Mouse (Mus musculus) splenic B cell, adult 2 months (primary cell): ENCODE measurements at regions not wholly inside any gene's neighbourhood (a gene's known extent, or its start where the extent isn't known, plus 50 kb on each side); places are given as distances from the start of the nearest gene placed in this dataset.
"Not testable (repeated sequence)": the region's sequence is repeated elsewhere in the genome, so short reads cannot be mapped to it uniquely, and the experiment has no call there.

Source experiments
- DNase-seq: peaks from one replicate; pipeline ENCODE4 v3.0.0-alpha.2; 2011; ENCODE audit warnings: low read depth, low spot score
- H3K27me3 ChIP-seq: 2 replicates; pipeline ENCODE4 v1.6.1; 2012; ENCODE audit warnings: mild to moderate bottlenecking, low read length, moderate library complexity, mixed read lengths; ENCODE audit not compliant: control insufficient read depth, poor library complexity, insufficient read depth, severe bottlenecking
- H3K36me3 ChIP-seq: 2 replicates; pipeline ENCODE4 v1.6.1; 2012; ENCODE audit warnings: mild to moderate bottlenecking, low read length, moderate library complexity, mixed read lengths; ENCODE audit not compliant: control insufficient read depth, poor library complexity, insufficient read depth, severe bottlenecking

GRCm38 (mm10) chr1:157048996-157049395 is 59.5 kb downstream of the Tex35 start:
- no peaks in the 10 kb centered on the region for H3K27me3 ChIP-seq
- H3K36me3 ChIP-seq: no peaks in the 10 kb centered on the region
- DNase-seq: no peak

GRCm38 (mm10) chr1:157048201-157048923 is 60.1 kb downstream of the Tex35 start:
- peak; percentile 87 for DNase-seq
- Histone ChIP-seq H3K36me3 (no peaks in the 10 kb centered on the region), H3K27me3 (no peaks in the 10 kb centered on the region)

GRCm38 (mm10) chr1:157047751-157048200 is 60.7 kb downstream of the Tex35 start:
- no peak for DNase-seq
- H3K36me3 ChIP-seq: no peaks in the 10 kb centered on the region

GRCm38 (mm10) chr1:157046760-157047182 is 61.7 kb downstream of the Tex35 start:
- Histone ChIP-seq H3K27me3 (no peaks in the 10 kb centered on the region), H3K36me3 (no peaks in the 10 kb centered on the region)
- DNase-seq: no peak

More at GRCm38 (mm10) chr1:157047751-157048200, 60.7 kb downstream of the Tex35 start:
- H3K27me3 ChIP-seq: no peaks in the 10 kb centered on the region

DNA sequence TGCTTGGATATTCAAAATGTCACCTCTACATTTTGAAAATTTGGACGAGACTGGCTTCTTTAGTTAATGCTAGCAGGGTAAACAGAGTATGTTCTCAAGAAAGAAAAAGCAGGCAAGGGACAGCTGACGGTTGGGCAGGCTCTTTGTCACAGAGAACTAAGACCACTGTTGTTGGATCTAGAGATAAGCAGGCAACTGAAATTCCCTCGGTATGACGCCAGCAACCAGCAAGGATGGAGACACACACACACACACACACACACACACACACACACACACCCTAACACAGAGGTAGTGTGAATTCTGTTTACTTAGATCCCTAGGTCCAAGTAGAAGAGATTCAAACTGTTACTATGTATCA is 68.7 kb downstream of the Tex35 start:
- Histone ChIP-seq H3K27me3 (no peaks in the 10 kb centered on the region), H3K36me3 (no peaks in the 10 kb centered on the region)
- no peak for DNase-seq

DNA sequence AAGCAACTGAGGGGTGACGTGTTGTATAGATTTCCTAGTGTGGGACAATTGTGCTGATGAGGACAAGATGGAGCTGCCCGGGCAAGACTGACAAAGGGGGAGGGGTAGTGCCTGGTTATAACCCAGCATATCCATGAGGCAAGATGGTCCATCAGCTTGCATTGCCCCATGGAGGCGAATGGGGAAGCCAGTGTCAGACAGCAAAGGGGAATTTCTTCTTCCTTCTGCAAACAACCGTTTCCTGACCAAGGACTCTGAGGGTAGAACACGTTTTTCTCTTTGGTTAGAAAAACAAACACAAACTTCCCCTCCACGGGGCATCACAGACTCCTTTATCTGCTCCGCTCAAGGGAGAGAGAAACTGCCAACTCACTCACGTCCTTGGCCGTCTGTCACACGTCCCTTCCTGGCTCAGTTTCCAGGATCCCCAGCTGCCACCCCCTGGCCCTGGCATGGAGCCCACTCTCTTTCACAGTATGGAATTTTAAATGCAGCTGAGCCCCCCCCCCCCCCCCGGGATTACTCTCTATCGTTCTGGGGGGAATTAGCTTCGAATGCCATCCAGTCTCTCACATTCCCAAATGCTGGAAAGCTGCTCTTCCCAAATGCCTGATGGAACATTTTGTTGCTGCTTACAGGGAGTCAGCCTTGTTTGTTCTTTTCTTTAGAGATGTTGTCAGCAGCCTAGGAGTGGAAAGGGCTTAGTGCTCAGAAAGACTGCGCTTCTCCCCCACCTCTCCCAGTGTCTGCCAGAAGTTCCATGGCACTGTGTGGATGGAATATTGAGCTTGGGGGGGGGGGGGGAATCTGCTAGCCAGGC is 69.3 kb downstream of the Tex35 start:
- peak; percentile 64 for DNase-seq
- no peaks in the 10 kb centered on the region for H3K27me3 ChIP-seq
- no peaks in the 10 kb centered on the region for H3K36me3 ChIP-seq

GRCm38 (mm10) chr1:157038111-157039008 is 70.1 kb downstream of the Tex35 start:
- Histone ChIP-seq H3K27me3 (no peaks in the 10 kb centered on the region), H3K36me3 (no peaks in the 10 kb centered on the region)
- peak; percentile 32 for DNase-seq

GRCm38 (mm10) chr1:157037246-157037991 is 71.1 kb downstream of the Tex35 start:
- no peak for DNase-seq
- no peaks in the 10 kb centered on the region for H3K27me3 ChIP-seq
- H3K36me3 ChIP-seq: no peaks in the 10 kb centered on the region

- DNase-seq: no peak
- Histone ChIP-seq H3K36me3 (no peaks in the 10 kb centered on the region), H3K27me3 (no peaks in the 10 kb centered on the region)
Measured at GRCm38 (mm10) chr1:157036779-157037178, 71.7 kb downstream of the Tex35 start.

GRCm38 (mm10) chr1:157035221-157035620 is 73.3 kb downstream of the Tex35 start:
- H3K27me3 ChIP-seq, H3K36me3 ChIP-seq, DNase-seq: not testable (repeated sequence)

GRCm38 (mm10) chr1:157028682-157029081 is 79.8 kb downstream of the Tex35 start:
- DNase-seq: no peak
- no peaks in the 10 kb centered on the region for H3K36me3 ChIP-seq
- no peaks in the 10 kb centered on the region for H3K27me3 ChIP-seq

DNA sequence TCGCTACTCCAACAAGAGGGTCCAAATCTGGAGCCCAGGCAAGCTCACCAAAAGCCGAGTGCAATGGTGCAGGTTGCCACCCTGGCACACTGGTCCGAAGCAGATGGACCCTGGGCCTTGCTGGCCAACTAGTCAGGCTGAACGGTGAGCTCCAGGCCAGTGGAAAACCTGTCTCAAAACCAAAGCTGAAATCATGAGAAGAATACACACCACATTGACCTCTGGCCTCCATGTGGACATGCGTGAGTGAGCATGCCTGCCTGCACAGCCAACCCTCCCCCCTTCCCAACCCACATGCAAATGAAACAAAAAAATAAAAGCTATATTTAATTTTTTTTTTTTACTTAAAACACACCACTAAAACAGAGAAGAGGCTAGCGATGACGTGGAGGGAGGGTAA is 80.8 kb downstream of the Tex35 start:
- DNase-seq: peak; percentile 80
- Histone ChIP-seq H3K27me3 (no peaks in the 10 kb centered on the region), H3K36me3 (no peaks in the 10 kb centered on the region)

GRCm38 (mm10) chr1:157023462-157023861 is 84.0 kb upstream of the Ralgps2 start:
- no peaks in the 10 kb centered on the region for H3K27me3 ChIP-seq
- H3K36me3 ChIP-seq: no peaks in the 10 kb centered on the region
- no peak for DNase-seq
